Comparison of ENCODE assay signal across 7 mouse cellular contexts in the genomic region with DNA sequence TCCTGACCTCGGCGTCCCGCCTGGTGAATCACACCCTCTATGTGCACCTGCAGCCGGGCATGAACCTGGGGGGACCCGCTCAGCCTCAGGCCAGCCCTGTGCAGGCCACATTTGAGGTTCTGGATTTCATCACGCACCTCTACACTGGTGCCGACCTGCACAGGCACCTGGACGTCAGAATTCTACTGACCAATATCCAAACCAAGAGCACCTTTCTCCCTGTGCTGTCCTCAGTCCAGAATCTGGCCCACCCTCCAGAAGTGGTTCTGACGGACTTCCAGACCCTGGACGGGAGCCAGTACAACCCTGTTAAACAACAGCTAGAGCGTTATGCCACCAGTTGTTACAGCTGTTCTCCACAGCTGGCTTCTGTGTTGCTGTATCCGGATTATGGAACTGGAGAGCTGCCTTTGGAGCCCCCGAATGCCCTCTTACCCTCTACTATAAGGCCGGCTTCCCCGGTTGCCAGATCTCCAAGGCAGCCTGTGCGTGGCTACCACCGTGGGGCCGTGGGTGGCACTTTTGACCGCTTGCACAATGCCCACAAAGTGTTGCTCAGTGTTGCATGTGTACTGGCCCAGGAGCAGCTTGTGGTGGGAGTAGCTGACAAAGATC. TPM values are rescaled to one million over a fixed set of nuclear protein-coding genes. Genes with fewer than 3 reads are reported as not detected.
DNase-seq lines count a peak whose midpoint lies in the region; ATAC-seq and TF ChIP-seq lines count a peak whose summit lies in the region.

No protein-coding gene starts in this region.

- ATAC-seq in forebrain, embryonic 11.5 days (replicated peaks; ENCODE audit: low FRiP score) = peak; percentile 1; the same call in 1 of the 2 replicates
- no peak for ATAC-seq in kidney, embryonic 14.5 days (ENCODE audit: low FRiP score, low TSS enrichment)
- ATAC-seq in midbrain, embryonic 11.5 days (ENCODE audit: low FRiP score) = peak; percentile 47; the same call in 1 of the 2 replicates

- H3K36me3 ChIP-seq in spleen, adult 2 months (ENCODE audit: control insufficient read depth, insufficient read depth, low read length) = peaks cover 2% of the 10 kb centered on the region; the same call in 1 of the 2 replicates
- H3K36me3 ChIP-seq in forebrain, embryonic 11.5 days (ENCODE audit: control insufficient read depth, insufficient read depth, low read length) = no peaks in the 10 kb centered on the region
- H3K36me3 ChIP-seq in kidney, embryonic 14.5 days (ENCODE audit: control insufficient read depth, insufficient read depth, low read length) = 0 out of 2 replicates have a peak, but pooled peaks cover 6% of the 10 kb centered on the region
- no peaks in the 10 kb centered on the region for H3K36me3 ChIP-seq in midbrain, embryonic 11.5 days (ENCODE audit: control insufficient read depth, insufficient read depth, low read length)

- no peak for TF ChIP-seq CTCF in spleen, adult 2 months (IDR thresholded peaks at IDR 0.05; ENCODE audit: extremely low read depth, insufficient read depth, insufficient read length, insufficient replicate concordance)

- peak overlapping the region; percentile 83 for H3K27ac ChIP-seq in spleen, adult 2 months (ENCODE audit: insufficient read depth, low read length)
- H3K27ac ChIP-seq in forebrain, embryonic 11.5 days (ENCODE audit: low read depth, low read length) = peak overlapping the region; percentile 71; the same call in 1 of the 2 replicates
- H3K27ac ChIP-seq in kidney, embryonic 14.5 days (ENCODE audit: low read depth, low read length) = peak overlapping the region; percentile 90; the same call in 1 of the 2 replicates
- peak overlapping the region; percentile 56 for H3K27ac ChIP-seq in midbrain, embryonic 11.5 days (ENCODE audit: low read depth, low read length)

- H3K4me1 ChIP-seq in spleen, adult 2 months (ENCODE audit: control insufficient read depth, insufficient read depth, insufficient read length) = peaks cover 17% of the 10 kb centered on the region; the same call in 1 of the 2 replicates
- H3K4me1 ChIP-seq in forebrain, embryonic 11.5 days (replicated peaks; ENCODE audit: control insufficient read depth, insufficient read depth, low read length) = peaks cover 25% of the 10 kb centered on the region
- peaks cover 21% of the 10 kb centered on the region for H3K4me1 ChIP-seq in kidney, embryonic 14.5 days (ENCODE audit: control insufficient read depth, insufficient read depth, low read length)
- H3K4me1 ChIP-seq in midbrain, embryonic 11.5 days (ENCODE audit: control insufficient read depth, insufficient read depth, low read length) = peaks cover 24% of the 10 kb centered on the region

- peaks cover 6% of the 10 kb centered on the region for H3K27me3 ChIP-seq in spleen, adult 2 months (ENCODE audit: control insufficient read depth, insufficient read depth, low read length)
- peaks cover 35% of the 10 kb centered on the region for H3K27me3 ChIP-seq in forebrain, embryonic 11.5 days (ENCODE audit: control insufficient read depth, insufficient read depth, low read length)
- H3K27me3 ChIP-seq in kidney, embryonic 14.5 days (ENCODE audit: control insufficient read depth, insufficient read depth, low read length) = peaks cover 33% of the 10 kb centered on the region
- peaks cover 34% of the 10 kb centered on the region for H3K27me3 ChIP-seq in midbrain, embryonic 11.5 days (ENCODE audit: control insufficient read depth, insufficient read depth, low read length)

- no peak for TF ChIP-seq POLR2A in spleen, adult 2 months (IDR thresholded peaks at IDR 0.05; ENCODE audit: low read depth, low read length)

- WGBS in spleen, adult 2 months = 41% methylated on average over 19 of the region's 19 CpGs
- 39% methylated on average over 19 of the region's 19 CpGs for WGBS in forebrain, embryonic 11.5 days
- 32% methylated on average over 19 of the region's 19 CpGs for WGBS in kidney, embryonic 14.5 days
- 38% methylated on average over 19 of the region's 19 CpGs for WGBS in midbrain, embryonic 11.5 days

- peak overlapping the region; percentile 84 for H3K4me3 ChIP-seq in spleen, adult 2 months (ENCODE audit: extremely low read depth, insufficient read depth, insufficient read length)
- peak overlapping the region; percentile 87 for H3K4me3 ChIP-seq in forebrain, embryonic 11.5 days (ENCODE audit: low read depth, low read length)
- peak overlapping the region; percentile 84 for H3K4me3 ChIP-seq in kidney, embryonic 14.5 days (ENCODE audit: low read length)
- peak overlapping the region; percentile 86 for H3K4me3 ChIP-seq in midbrain, embryonic 11.5 days (ENCODE audit: low read depth, low read length)

- no peak for DNase-seq in spleen, adult 2 months (ENCODE audit: low read depth in 1 of 2, low spot score in 2 of 2)
- no peak for DNase-seq in spleen, postnatal 4 days (ENCODE audit: low spot score in 2 of 2)
- no peak for DNase-seq in forebrain, embryonic 11.5 days (ENCODE audit: low spot score)
- DNase-seq in midbrain, embryonic 11.5 days (ENCODE audit: low spot score, missing footprints) = peak; percentile 83
- DNase-seq in spleen, postnatal 14 days (ENCODE audit: low spot score in 2 of 2) = no peak
- no peak for DNase-seq in ovary, postnatal 14 days (ENCODE audit: low spot score)

- H3K9ac ChIP-seq in forebrain, embryonic 11.5 days (ENCODE audit: low read length) = peak overlapping the region; percentile 96
- H3K9ac ChIP-seq in kidney, embryonic 14.5 days (ENCODE audit: low read depth, low read length) = peak overlapping the region; percentile 94
- peak overlapping the region; percentile 91 for H3K9ac ChIP-seq in midbrain, embryonic 11.5 days (ENCODE audit: low read length)

- H3K4me2 ChIP-seq in forebrain, embryonic 11.5 days (ENCODE audit: low read depth, low read length, severe bottlenecking) = peak overlapping the region; percentile 99
- peak overlapping the region; percentile 97 for H3K4me2 ChIP-seq in kidney, embryonic 14.5 days (replicated peaks; ENCODE audit: low read depth, low read length)
- H3K4me2 ChIP-seq in midbrain, embryonic 11.5 days = peak overlapping the region; percentile 97

- no peaks in the 10 kb centered on the region for H3K9me3 ChIP-seq in forebrain, embryonic 11.5 days (ENCODE audit: control insufficient read depth, low read length)
- H3K9me3 ChIP-seq in kidney, embryonic 14.5 days (ENCODE audit: control insufficient read depth, low read length) = no peaks in the 10 kb centered on the region
- H3K9me3 ChIP-seq in midbrain, embryonic 11.5 days (ENCODE audit: control insufficient read depth, low read length) = no peaks in the 10 kb centered on the region

RNA-seq across cellular contexts. Expression of a gene that starts 0.8 kb away (rescaled TPM):
- polyA plus RNA-seq in spleen, adult 2 months (2012; rRNA removed) = 26.6 and 36.9 TPM in 2 replicates
- 50.4 and 51.5 TPM in 2 replicates for polyA plus RNA-seq in forebrain, embryonic 11.5 days (2014; fragmentation: Nextera tagmentation; extraction: Ambion mirVana)
- polyA plus RNA-seq in kidney, embryonic 14.5 days (2014; fragmentation: Nextera tagmentation; extraction: Ambion mirVana) = 42.0 and 44.9 TPM in 2 replicates
- polyA plus RNA-seq in midbrain, embryonic 11.5 days (2014; fragmentation: Nextera tagmentation; extraction: Ambion mirVana) = 53.2 and 53.3 TPM in 2 replicates

RNA-seq across cellular contexts. Expression of a gene that starts 3.9 kb away (rescaled TPM):
- 20.3 and 23.9 TPM in 2 replicates for polyA plus RNA-seq in spleen, adult 2 months (2012; rRNA removed)
- 41.8 and 44.3 TPM in 2 replicates for polyA plus RNA-seq in forebrain, embryonic 11.5 days (2014; fragmentation: Nextera tagmentation; extraction: Ambion mirVana)
- 39.7 and 48.7 TPM in 2 replicates for polyA plus RNA-seq in kidney, embryonic 14.5 days (2014; fragmentation: Nextera tagmentation; extraction: Ambion mirVana)
- 38.0 and 47.0 TPM in 2 replicates for polyA plus RNA-seq in midbrain, embryonic 11.5 days (2014; fragmentation: Nextera tagmentation; extraction: Ambion mirVana)

RNA-seq across cellular contexts. Expression of a gene that starts 5.0 kb away (rescaled TPM):
- 1.2 and 1.3 TPM in 2 replicates for polyA plus RNA-seq in spleen, adult 2 months (2012; rRNA removed)
- polyA plus RNA-seq in forebrain, embryonic 11.5 days (2014; fragmentation: Nextera tagmentation; extraction: Ambion mirVana) = 0.19 TPM in 1 of 2 replicates, not detected in the other
- 0.16 TPM in 1 of 2 replicates, not detected in the other for polyA plus RNA-seq in kidney, embryonic 14.5 days (2014; fragmentation: Nextera tagmentation; extraction: Ambion mirVana)
- 0.10 TPM in 1 of 2 replicates, not detected in the other for polyA plus RNA-seq in midbrain, embryonic 11.5 days (2014; fragmentation: Nextera tagmentation; extraction: Ambion mirVana)

RNA-seq across cellular contexts. Expression of a gene that starts 12.0 kb away (rescaled TPM):
- 0.85 and 0.90 TPM in 2 replicates for polyA plus RNA-seq in spleen, adult 2 months (2012; rRNA removed)
- polyA plus RNA-seq in forebrain, embryonic 11.5 days (2014; fragmentation: Nextera tagmentation; extraction: Ambion mirVana) = 74.1 and 79.7 TPM in 2 replicates
- polyA plus RNA-seq in kidney, embryonic 14.5 days (2014; fragmentation: Nextera tagmentation; extraction: Ambion mirVana) = 52.0 and 61.8 TPM in 2 replicates
- 57.0 and 64.8 TPM in 2 replicates for polyA plus RNA-seq in midbrain, embryonic 11.5 days (2014; fragmentation: Nextera tagmentation; extraction: Ambion mirVana)

RNA-seq across cellular contexts. Expression of a gene that starts 13.4 kb away (rescaled TPM):
- polyA plus RNA-seq in spleen, adult 2 months (2012; rRNA removed) = 28.6 and 34.8 TPM in 2 replicates
- 6.9 and 7.8 TPM in 2 replicates for polyA plus RNA-seq in forebrain, embryonic 11.5 days (2014; fragmentation: Nextera tagmentation; extraction: Ambion mirVana)
- polyA plus RNA-seq in kidney, embryonic 14.5 days (2014; fragmentation: Nextera tagmentation; extraction: Ambion mirVana) = 7.0 and 11.5 TPM in 2 replicates
- 6.0 and 6.9 TPM in 2 replicates for polyA plus RNA-seq in midbrain, embryonic 11.5 days (2014; fragmentation: Nextera tagmentation; extraction: Ambion mirVana)
